In genomic region chr17:86302861-86303331, GRCm38 (mm10) we compare ENCODE assay signal across 10 mouse cellular contexts.
A peak's percentile ranks its signal among the peaks of the same experiment; 100 is the strongest.
DNase-seq lines count a peak whose midpoint lies in the region; ATAC-seq and TF ChIP-seq lines count a peak whose summit lies in the region.
"Had no signal": no experiment of that assay in that cellular context is flagged by ENCODE, and none has a peak within 500 bp of the region (broad histone marks: within the 10 kb centered on the region; RNA-seq: fewer than 3 reads in every experiment).

No protein-coding gene starts in this region.

- peaks cover 78% of the 10 kb centered on the region for H3K4me1 ChIP-seq in heart, embryonic 10.5 days
- H3K4me1 ChIP-seq in kidney, postnatal 0 days (replicated peaks; ENCODE audit: insufficient read depth, low read length) = peaks cover 28% of the 10 kb centered on the region
- H3K4me1 ChIP-seq in lung, embryonic 16.5 days (replicated peaks; ENCODE audit: control insufficient read depth, insufficient read depth, low read length) = peaks cover 37% of the 10 kb centered on the region

- no peaks in the 10 kb centered on the region for H3K36me3 ChIP-seq in heart, embryonic 10.5 days
- no peaks in the 10 kb centered on the region for H3K36me3 ChIP-seq in kidney, postnatal 0 days (ENCODE audit: insufficient read depth, low read length)
- no peaks in the 10 kb centered on the region for H3K36me3 ChIP-seq in lung, embryonic 16.5 days (ENCODE audit: control insufficient read depth, insufficient read depth, low read length)
- H3K36me3 ChIP-seq: forebrain, embryonic 15.5 days; limb, embryonic 13.5 days had no signal

- H3K4me2 ChIP-seq in kidney, postnatal 0 days (ENCODE audit: low read length) = no peak overlapping the region
- H3K4me2 ChIP-seq in lung, embryonic 16.5 days (ENCODE audit: low read depth, low read length) = no peak overlapping the region
- H3K4me2 ChIP-seq: forebrain, embryonic 15.5 days; limb, embryonic 13.5 days had no signal

- peak; percentile 46; the same call in 1 of the 2 replicates for ATAC-seq in kidney, postnatal 0 days (replicated peaks; ENCODE audit: low FRiP score, low read depth)
- ATAC-seq in lung, embryonic 16.5 days (ENCODE audit: low read depth) = peak; percentile 61
- ATAC-seq in CD4-positive, CD25-positive, alpha-beta regulatory T cell, adult 4 months = no peak

- intact Hi-C loops in heart, postnatal 25 days (cut with DNase I) = loop anchor here (5.0 to 10.0 kb wide), 2 partner anchors 34 to 62 kb away; no protein-coding TSS in a partner anchor

- peak overlapping the region; percentile 91 for H3K27ac ChIP-seq in heart, embryonic 10.5 days
- H3K27ac ChIP-seq in kidney, postnatal 0 days = peak overlapping the region; percentile 66; the same call in 1 of the 2 replicates
- H3K27ac ChIP-seq in lung, embryonic 16.5 days (ENCODE audit: low read length) = peak overlapping the region; percentile 85
- H3K27ac ChIP-seq: forebrain, embryonic 15.5 days had no signal

- no peaks in the 10 kb centered on the region for H3K27me3 ChIP-seq in heart, embryonic 10.5 days (ENCODE audit: insufficient read depth, poor library complexity, severe bottlenecking)
- H3K27me3 ChIP-seq in kidney, postnatal 0 days (ENCODE audit: insufficient read depth, low read length) = no peaks in the 10 kb centered on the region
- H3K27me3 ChIP-seq in lung, embryonic 16.5 days (ENCODE audit: control insufficient read depth, insufficient read depth, low read depth, low read length) = no peaks in the 10 kb centered on the region
- H3K27me3 ChIP-seq: forebrain, embryonic 15.5 days; limb, embryonic 13.5 days had no signal

- H3K9me3 ChIP-seq in heart, embryonic 10.5 days = no peaks in the 10 kb centered on the region
- no peaks in the 10 kb centered on the region for H3K9me3 ChIP-seq in kidney, postnatal 0 days (replicated peaks; ENCODE audit: low read length)
- no peaks in the 10 kb centered on the region for H3K9me3 ChIP-seq in lung, embryonic 16.5 days (ENCODE audit: control insufficient read depth, low read length)
- H3K9me3 ChIP-seq: forebrain, embryonic 15.5 days; limb, embryonic 13.5 days had no signal

- no peak for TF ChIP-seq CTCF in kidney, postnatal 0 days (IDR thresholded peaks at IDR 0.05; ENCODE audit: low read depth)

- H3K9ac ChIP-seq in kidney, postnatal 0 days (ENCODE audit: low read depth, low read length) = no peak overlapping the region
- no peak overlapping the region for H3K9ac ChIP-seq in lung, embryonic 16.5 days (ENCODE audit: low read length)
- H3K9ac ChIP-seq: forebrain, embryonic 15.5 days; limb, embryonic 13.5 days had no signal

- H3K4me3 ChIP-seq in heart, embryonic 10.5 days = peak overlapping the region; percentile 32
- H3K4me3 ChIP-seq in kidney, postnatal 0 days (replicated peaks; ENCODE audit: low read depth, low read length) = no peak overlapping the region
- no peak overlapping the region for H3K4me3 ChIP-seq in lung, embryonic 16.5 days (ENCODE audit: low read length)
- H3K4me3 ChIP-seq: forebrain, embryonic 15.5 days; limb, embryonic 13.5 days had no signal

- DNase-seq in heart, adult 11 months = peak; percentile 98
- DNase-seq in heart, postnatal 25 days (ENCODE audit: low spot score) = no peak
- peak; percentile 89 for DNase-seq in heart, embryonic 10.5 days (ENCODE audit: low spot score)
- DNase-seq in kidney, postnatal 0 days (ENCODE audit: low spot score) = peak; percentile 46
- no peak for DNase-seq in thymus, postnatal 36 days
- no peak for DNase-seq in urinary bladder, postnatal 14 days (ENCODE audit: low spot score)

- 23% methylated on average over 14 of the region's 14 CpGs for WGBS in heart, embryonic 10.5 days
- 77% methylated on average over 14 of the region's 14 CpGs for WGBS in kidney, postnatal 0 days
- 67% methylated on average over 14 of the region's 14 CpGs for WGBS in lung, embryonic 16.5 days

Comparison
In these comparisons a context has a peak if more than half of its experiments do, and no peak if none do; other contexts are left out.
1. DNase-seq: peak in heart, adult 11 months (single experiment), heart, embryonic 10.5 days (single experiment) and kidney, postnatal 0 days (single experiment); none in heart, postnatal 25 days (single experiment), thymus, postnatal 36 days (0 of 2) and urinary bladder, postnatal 14 days (single experiment).
2. Peak in every context shown above with its lines, with median percentiles within 50 percentile points of each other: H3K27ac ChIP-seq.